Mouse (Mus musculus) liver (tissue): ENCODE data around the gene Olfr1254.

Source experiments
- DNase-seq: peaks from one replicate; pipeline ENCODE4 v3.0.0-alpha.2; 2020; ENCODE audit warnings: mixed read lengths

Gene Olfr1254

GRCm38 (mm10) chr2:89793519-89793918, at the start of gene Olfr1254:
Gene Olfr1254 (minus strand): TSS chr2:89793619.
- no peak for DNase-seq

GRCm38 (mm10) chr2:89841455-89841854, 48.0 kb upstream of the Olfr1254 start, which contains the start of gene Olfr1256:
Gene Olfr1256 (minus strand): TSS chr2:89841555.
- DNase-seq: no peak

- no peak for DNase-seq
These were observed 26.8 kb upstream of the Olfr1254 start for GRCm38 (mm10) chr2:89820216-89820615.

GRCm38 (mm10) chr2:89811751-89812150, 18.3 kb upstream of the Olfr1254 start, which contains the start of gene Olfr1255:
Gene Olfr1255 (plus strand): TSS chr2:89812051.
- no peak for DNase-seq

- DNase-seq: no peak
These were observed 17.3 kb upstream of the Olfr1254 start for GRCm38 (mm10) chr2:89810751-89811150.

GRCm38 (mm10) chr2:89799583-89799982, 6.2 kb upstream of the Olfr1254 start:
- no peak for DNase-seq

GRCm38 (mm10) chr2:89756990-89757389, 36.4 kb downstream of the Olfr1254 start, which contains the start of gene Olfr1253:
Gene Olfr1253 (minus strand): TSS chr2:89757090.
- DNase-seq: no peak
